Mouse (Mus musculus): ENCODE measurements around the gene Tcirg1.

Gene Tcirg1

GRCm38 (mm10) chr19:3928779-3929178, 21.8 kb upstream of the Tcirg1 start:
- in situ Hi-C loops (cut with MboI; ENCODE audit: low sequenced_read_pairs), result no loop called here

GRCm38 (mm10) chr19:3927989-3928388, 21.1 kb upstream of the Tcirg1 start:
- in situ Hi-C loops (cut with MboI; ENCODE audit: low sequenced_read_pairs), result no loop called here

GRCm38 (mm10) chr19:3926685-3927084, 19.8 kb upstream of the Tcirg1 start:
- in situ Hi-C loops (cut with MboI; ENCODE audit: low sequenced_read_pairs), result no loop called here

- in situ Hi-C loops (cut with MboI; ENCODE audit: low sequenced_read_pairs), result no loop called here
Observed at GRCm38 (mm10) chr19:3926279-3926678, 19.3 kb upstream of the Tcirg1 start.

GRCm38 (mm10) chr19:3925859-3926258, 18.9 kb upstream of the Tcirg1 start:
- in situ Hi-C loops (cut with MboI; ENCODE audit: low sequenced_read_pairs), result no loop called here

GRCm38 (mm10) chr19:3924868-3925267, 17.9 kb upstream of the Tcirg1 start:
- in situ Hi-C loops (cut with MboI; ENCODE audit: low sequenced_read_pairs), result no loop called here

- in situ Hi-C loops (cut with MboI; ENCODE audit: low sequenced_read_pairs), result no loop called here
Observed at GRCm38 (mm10) chr19:3924190-3924589, 17.3 kb upstream of the Tcirg1 start.

- in situ Hi-C loops (cut with MboI; ENCODE audit: low sequenced_read_pairs), result no loop called here
Observed at GRCm38 (mm10) chr19:3923586-3923985, 16.7 kb upstream of the Tcirg1 start.

- in situ Hi-C loops (cut with MboI; ENCODE audit: low sequenced_read_pairs), result no loop called here
Observed at GRCm38 (mm10) chr19:3922661-3923371, 15.9 kb upstream of the Tcirg1 start.

- in situ Hi-C loops (cut with MboI; ENCODE audit: low sequenced_read_pairs), result no loop called here
Observed at GRCm38 (mm10) chr19:3919928-3920327, 13.0 kb upstream of the Tcirg1 start.

- in situ Hi-C loops (cut with MboI; ENCODE audit: low sequenced_read_pairs), result no loop called here
Observed at GRCm38 (mm10) chr19:3916727-3917126, 9.8 kb upstream of the Tcirg1 start.

- in situ Hi-C loops (cut with MboI; ENCODE audit: low sequenced_read_pairs), result no loop called here
Observed at GRCm38 (mm10) chr19:3914535-3914934, 7.6 kb upstream of the Tcirg1 start.

- in situ Hi-C loops (cut with MboI; ENCODE audit: low sequenced_read_pairs), result no loop called here
Observed at GRCm38 (mm10) chr19:3913692-3914091, 6.8 kb upstream of the Tcirg1 start.

- in situ Hi-C loops (cut with MboI; ENCODE audit: low sequenced_read_pairs), result no loop called here
Observed at GRCm38 (mm10) chr19:3912337-3913204, 5.6 kb upstream of the Tcirg1 start, which contains the start of gene Ndufs8. Gene Ndufs8, minus strand, starts transcription at chr19:3912774.

GRCm38 (mm10) chr19:3910206-3910605, 3.3 kb upstream of the Tcirg1 start:
- in situ Hi-C loops (cut with MboI; ENCODE audit: low sequenced_read_pairs), result no loop called here

GRCm38 (mm10) chr19:3907876-3908660, 1.1 kb upstream of the Tcirg1 start:
- in situ Hi-C loops (cut with MboI; ENCODE audit: low sequenced_read_pairs), result no loop called here

GRCm38 (mm10) chr19:3906326-3906725, 607 bp downstream of the Tcirg1 start:
- in situ Hi-C loops (cut with MboI; ENCODE audit: low sequenced_read_pairs), result no loop called here

GRCm38 (mm10) chr19:3905261-3905969, 1.5 kb downstream of the Tcirg1 start:
- in situ Hi-C loops (cut with MboI; ENCODE audit: low sequenced_read_pairs), result no loop called here

- in situ Hi-C loops (cut with MboI; ENCODE audit: low sequenced_read_pairs), result no loop called here
Observed at GRCm38 (mm10) chr19:3904363-3904675, 2.6 kb downstream of the Tcirg1 start.

GRCm38 (mm10) chr19:3903648-3904362, 3.1 kb downstream of the Tcirg1 start:
- in situ Hi-C loops (cut with MboI; ENCODE audit: low sequenced_read_pairs), result no loop called here

All from CH12F3 (cell line).